Mouse (Mus musculus) heart, embryonic 16.5 days (tissue): Measurements from ENCODE around the gene Gm12666. TPM values are rescaled to one million over a fixed set of nuclear protein-coding genes. Genes with fewer than 3 reads are reported as not detected.
"Not testable (repeated sequence)": the region's sequence is repeated elsewhere in the genome, so short reads cannot be mapped to it uniquely, and the experiment has no call there.

Experiments used
- ATAC-seq: fragments of 200-750 bp; cut with Nextera tagmentation; replicated peaks from 2 replicates; pipeline ENCODE4 v1.8.0; 2017; ENCODE audit warnings: moderate number of reproducible peaks; ENCODE audit not compliant: insufficient read depth, low FRiP score; ENCODE audit errors: extremely low read depth
- H3K27ac ChIP-seq: fragments of 300-500 bp; sonication (generic); 2 replicates; pipeline ENCODE4 v1.5.1; 2014; ENCODE audit warnings: mild to moderate bottlenecking, low read length, control low read depth, moderate library complexity
- H3K27me3 ChIP-seq: fragments of 300-500 bp; sonication (generic); 2 replicates; pipeline ENCODE4 v1.6.1; 2014; ENCODE audit warnings: low read length, mixed read lengths; ENCODE audit not compliant: control insufficient read depth, insufficient read depth
- H3K36me3 ChIP-seq: fragments of 300-500 bp; sonication (generic); 2 replicates; pipeline ENCODE4 v1.6.1; 2014; ENCODE audit not compliant: control insufficient read depth, insufficient read depth
- H3K4me1 ChIP-seq: fragments of 300-500 bp; sonication (generic); 2 replicates; pipeline ENCODE4 v1.6.1; 2014; ENCODE audit warnings: low read length, mixed read lengths; ENCODE audit not compliant: control insufficient read depth, insufficient read depth
- H3K4me2 ChIP-seq: fragments of 300-500 bp; sonication (generic); 2 replicates; pipeline ENCODE4 v1.6.1; 2014; ENCODE audit warnings: low read depth, mild to moderate bottlenecking, control low read depth, low read length
- H3K4me3 ChIP-seq: fragments of 300-500 bp; sonication (generic); 2 replicates; pipeline ENCODE4 v1.5.1; 2014; ENCODE audit warnings: mild to moderate bottlenecking, control low read depth, low read length
- H3K9ac ChIP-seq: fragments of 300-500 bp; sonication (generic); 2 replicates; pipeline ENCODE4 v1.6.1; 2014; ENCODE audit warnings: low read length, control low read depth
- H3K9me3 ChIP-seq: fragments of 300-500 bp; sonication (generic); replicated peaks from 2 replicates; pipeline ENCODE4 v1.6.1; 2016; ENCODE audit warnings: low read length; ENCODE audit not compliant: control insufficient read depth
- WGBS: fragments of 180-500 bp; shearing (Covaris S2); extraction: QIAGEN DNeasy Blood & Tissue Kit; methylation state at CpG from one replicate; pipeline ENCODE4 v1.1.7; 2014; 5-methylcytosine and 5-hydroxymethylcytosine counted together
- polyA plus RNA-seq: library from polyadenylated mRNA; unstranded; fragments of >200 nt; fragmentation: Nextera tagmentation; extraction: Ambion mirVana; gene quantifications from 2 replicates; pipeline ENCODE4 v1.2.1, GENCODE M21; 2015

Gene Gm12666
- polyA plus RNA-seq: not detected in 2 replicates

DNA sequence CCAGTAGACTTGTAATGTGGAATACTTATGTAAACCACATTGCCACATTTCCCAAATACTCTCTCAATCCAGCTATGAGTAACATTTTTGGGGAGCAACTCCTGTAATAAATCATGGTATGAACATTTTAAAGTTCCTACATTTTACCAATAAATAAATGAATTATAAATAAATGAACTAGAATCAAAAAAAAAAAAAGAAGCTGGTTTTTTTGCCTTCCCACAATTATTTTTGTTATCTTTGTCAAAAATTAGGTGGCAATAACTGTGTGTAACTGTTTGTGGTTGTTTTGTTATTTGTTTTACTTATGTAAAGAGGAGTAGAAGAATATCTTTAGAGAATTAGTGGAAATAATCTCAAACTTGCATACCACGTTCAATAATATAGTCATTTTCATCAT is at the start of gene Gm12666:
TSS of gene Gm12666 (minus strand) at position 101 of the 400 bp plus-strand sequence.
- H3K4me3 ChIP-seq, H3K9me3 ChIP-seq, H3K27me3 ChIP-seq, ATAC-seq, H3K36me3 ChIP-seq, H3K27ac ChIP-seq, H3K4me1 ChIP-seq, H3K4me2 ChIP-seq, H3K9ac ChIP-seq: not testable (repeated sequence)
- WGBS: 80% methylated on average over 1 of the region's 1 CpGs

DNA sequence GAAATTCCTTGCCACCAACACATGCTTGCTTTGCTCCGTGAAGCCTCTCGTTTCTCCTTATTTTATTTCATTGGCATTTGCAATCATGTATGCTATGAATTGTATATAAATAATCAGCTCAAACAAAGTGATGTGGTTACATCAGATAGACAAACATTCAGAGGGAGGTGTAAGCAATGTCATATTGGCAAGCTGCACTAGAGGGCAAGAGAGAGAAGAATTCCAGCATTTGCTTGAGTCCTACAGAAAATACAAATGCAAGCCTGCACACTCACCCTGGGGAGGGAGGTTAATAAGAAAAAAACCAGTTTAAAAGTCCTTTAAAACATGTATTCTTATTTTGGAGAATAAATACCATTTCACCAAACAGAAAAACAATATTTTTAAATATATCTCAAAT is 34.8 kb upstream of the Gm12666 start:
- Histone ChIP-seq H3K4me2 (no peak overlapping the region), H3K9ac (no peak overlapping the region), H3K4me1 (no peaks in the 10 kb centered on the region), H3K4me3 (no peak overlapping the region), H3K27ac (no peak overlapping the region), H3K9me3 (no peaks in the 10 kb centered on the region), H3K36me3 (no peaks in the 10 kb centered on the region), H3K27me3 (no peaks in the 10 kb centered on the region)
- ATAC-seq: no peak
- WGBS: 73% methylated on average over 2 of the region's 2 CpGs

DNA sequence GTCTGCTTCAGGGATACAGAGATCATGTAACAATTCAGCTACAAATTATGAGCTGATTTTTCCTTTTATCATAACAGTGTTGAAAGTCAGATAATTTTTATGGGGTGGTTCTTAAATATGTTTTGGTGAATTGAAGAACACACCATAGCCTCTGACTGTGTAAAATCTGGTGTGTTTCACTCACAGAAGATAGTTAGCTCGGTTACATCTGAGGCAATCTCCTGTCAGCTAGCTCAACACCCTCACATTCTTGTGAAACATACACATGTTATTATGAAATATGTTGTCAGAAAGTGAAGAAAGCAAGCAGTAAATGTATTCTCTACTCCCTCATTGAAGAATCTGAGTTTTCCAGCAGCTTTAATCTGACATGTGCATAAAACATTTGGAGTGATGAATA is 24.7 kb upstream of the Gm12666 start:
- H3K9me3 ChIP-seq: no peaks in the 10 kb centered on the region
- H3K27me3 ChIP-seq: no peaks in the 10 kb centered on the region
- no peak overlapping the region for H3K9ac ChIP-seq
- H3K4me1 ChIP-seq: no peaks in the 10 kb centered on the region
- H3K36me3 ChIP-seq: no peaks in the 10 kb centered on the region
- ATAC-seq: no peak
- WGBS: 53% methylated on average over 1 of the region's 1 CpGs
- H3K4me3 ChIP-seq: no peak overlapping the region
- no peak overlapping the region for H3K4me2 ChIP-seq
- H3K27ac ChIP-seq: no peak overlapping the region

DNA sequence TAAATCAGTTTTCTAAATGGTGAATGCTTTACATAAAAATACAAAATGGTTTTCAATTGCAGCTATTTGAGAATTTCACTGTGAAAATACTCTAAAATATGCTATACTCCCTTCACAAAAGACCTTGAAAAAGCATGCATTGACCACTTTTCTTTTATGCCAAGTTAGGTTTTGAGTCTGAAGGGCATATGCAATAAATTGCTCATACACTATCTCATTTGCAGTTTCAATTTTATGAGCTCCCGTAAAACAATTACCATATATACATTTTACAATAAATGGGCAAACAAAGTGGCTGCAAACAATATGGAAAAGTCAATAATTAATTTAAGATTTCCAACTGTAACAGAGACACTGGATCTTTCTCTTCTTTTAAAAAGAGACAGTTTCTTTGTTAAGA is 38.9 kb downstream of the Gm12666 start:
- no peaks in the 10 kb centered on the region for H3K36me3 ChIP-seq
- no peaks in the 10 kb centered on the region for H3K4me1 ChIP-seq
- no peak overlapping the region for H3K9ac ChIP-seq
- no peak overlapping the region for H3K27ac ChIP-seq
- H3K27me3 ChIP-seq: no peaks in the 10 kb centered on the region
- no peaks in the 10 kb centered on the region; the same call in 1 of the 2 replicates for H3K9me3 ChIP-seq
- 73% methylated on average over 1 of the region's 1 CpGs for WGBS
- H3K4me2 ChIP-seq: no peak overlapping the region
- no peak for ATAC-seq
- H3K4me3 ChIP-seq: no peak overlapping the region

DNA sequence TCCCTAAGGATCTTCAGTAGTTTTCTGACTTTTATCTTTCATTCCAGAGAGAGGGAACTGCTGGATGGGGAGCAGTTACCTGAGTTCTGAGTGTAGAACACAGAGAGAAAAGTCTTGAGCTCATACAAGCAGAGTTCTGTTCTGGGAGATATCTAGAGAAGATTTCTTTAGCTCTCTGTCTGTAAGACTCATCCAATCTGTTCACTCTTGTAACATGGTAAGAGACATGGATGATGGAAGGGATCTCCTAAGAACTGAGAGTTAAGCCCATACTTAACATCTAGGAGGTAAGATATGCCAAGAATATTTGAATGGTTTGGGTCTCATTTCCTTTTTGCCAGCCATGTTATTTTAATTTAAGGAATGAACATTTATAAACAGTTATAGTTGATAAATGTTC is 44.4 kb downstream of the Gm12666 start, which contains the start of gene Izumo3:
TSS of gene Izumo3 (minus strand) at position 101 of the 400 bp plus-strand sequence.
- Histone ChIP-seq H3K4me2 (no peak within 1 kb of the TSS), H3K27ac (no peak within 1 kb of the TSS), H3K9me3 (no peaks in the 10 kb centered on the region), H3K9ac (no peak within 1 kb of the TSS), H3K4me1 (no peaks in the 10 kb centered on the region), H3K36me3 (no peaks in the 10 kb centered on the region), H3K4me3 (no peak within 1 kb of the TSS), H3K27me3 (no peaks in the 10 kb centered on the region)
- ATAC-seq: no peak

Other genes with a start within 250 kb of the Gm12666 start
- not detected in 2 replicates for gene Izumo3, start 44.5 kb downstream of the Gm12666 start, polyA plus RNA-seq